Mouse (Mus musculus): ENCODE results near the gene Bnip2. TPM values are rescaled to one million over a fixed set of nuclear protein-coding genes. Genes with fewer than 3 reads are reported as not detected.

Gene Bnip2
- polyA plus RNA-seq, 1 experiment, result 19.0 TPM

GRCm38 (mm10) chr9:69992841-69993277 is 3.6 kb downstream of the Bnip2 start:
- H3K36me3 ChIP-seq (ENCODE audit: control insufficient read depth, insufficient read depth, low read length), result peaks cover 13% of the 10 kb centered on the region
- WGBS, result 21% methylated on average over 5 of the region's 5 CpGs
- peaks cover 3% of the 10 kb centered on the region for H3K4me1 ChIP-seq (ENCODE audit: control insufficient read depth, insufficient read depth, insufficient read length)
- H3K4me3 ChIP-seq (ENCODE audit: extremely low read depth, insufficient read depth, insufficient read length), result no peak overlapping the region
- no peaks in the 10 kb centered on the region for H3K27me3 ChIP-seq (ENCODE audit: control insufficient read depth, insufficient read depth, low read length)
- no peak overlapping the region for H3K27ac ChIP-seq (ENCODE audit: insufficient read depth, low read length)
- TF ChIP-seq POLR2A (IDR thresholded peaks at IDR 0.05; ENCODE audit: low read depth, low read length) (no peak), CTCF (IDR thresholded peaks at IDR 0.05; ENCODE audit: extremely low read depth, insufficient read depth, insufficient read length, insufficient replicate concordance) (no peak)
- DNase-seq (ENCODE audit: low read depth in 1 of 2, low spot score in 2 of 2), result no peak

- Histone ChIP-seq H3K27ac (ENCODE audit: insufficient read depth, low read length) (no peak overlapping the region), H3K27me3 (ENCODE audit: control insufficient read depth, insufficient read depth, low read length) (no peaks in the 10 kb centered on the region), H3K36me3 (ENCODE audit: control insufficient read depth, insufficient read depth, low read length) (peaks cover 16% of the 10 kb centered on the region), H3K4me1 (ENCODE audit: control insufficient read depth, insufficient read depth, insufficient read length) (peaks cover 3% of the 10 kb centered on the region), H3K4me3 (ENCODE audit: extremely low read depth, insufficient read depth, insufficient read length) (no peak overlapping the region)
- no peak for DNase-seq (ENCODE audit: low read depth in 1 of 2, low spot score in 2 of 2)
- WGBS, result 69% methylated on average over 1 of the region's 1 CpGs
- TF ChIP-seq CTCF (IDR thresholded peaks at IDR 0.05; ENCODE audit: extremely low read depth, insufficient read depth, insufficient read length, insufficient replicate concordance) (no peak), POLR2A (IDR thresholded peaks at IDR 0.05; ENCODE audit: low read depth, low read length) (no peak)
These were observed 4.2 kb downstream of the Bnip2 start for GRCm38 (mm10) chr9:69993479-69993878.

DNA sequence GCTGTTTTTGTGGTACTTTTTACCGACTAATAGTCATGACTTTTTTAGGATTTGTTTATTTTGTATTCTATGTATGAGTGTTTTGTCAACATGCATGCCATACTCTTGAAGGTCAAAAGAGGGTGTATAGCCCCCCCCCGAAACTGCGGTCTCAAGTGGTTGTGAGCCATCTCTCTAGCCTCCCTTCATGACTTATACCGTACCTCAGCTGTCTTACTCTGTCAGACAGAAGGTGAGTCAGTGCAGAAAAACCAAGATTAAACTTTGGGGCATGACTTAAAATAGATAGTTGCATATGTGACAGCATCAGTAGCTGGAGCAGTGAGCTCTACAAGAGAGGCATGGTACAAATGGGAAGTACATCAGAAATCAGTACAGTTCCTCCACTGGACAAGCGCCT is 5.3 kb downstream of the Bnip2 start:
- H3K27me3 ChIP-seq (ENCODE audit: control insufficient read depth, insufficient read depth, low read length), result no peaks in the 10 kb centered on the region
- H3K4me1 ChIP-seq (ENCODE audit: control insufficient read depth, insufficient read depth, insufficient read length), result peaks cover 3% of the 10 kb centered on the region; the same call in 1 of the 2 replicates
- H3K36me3 ChIP-seq (ENCODE audit: control insufficient read depth, insufficient read depth, low read length), result peaks cover 23% of the 10 kb centered on the region
- no peak overlapping the region for H3K27ac ChIP-seq (ENCODE audit: insufficient read depth, low read length)
- H3K4me3 ChIP-seq (ENCODE audit: extremely low read depth, insufficient read depth, insufficient read length), result no peak overlapping the region
- TF ChIP-seq CTCF (IDR thresholded peaks at IDR 0.05; ENCODE audit: extremely low read depth, insufficient read depth, insufficient read length, insufficient replicate concordance) (no peak), POLR2A (IDR thresholded peaks at IDR 0.05; ENCODE audit: low read depth, low read length) (no peak)
- WGBS, result 92% methylated on average over 5 of the region's 5 CpGs
- DNase-seq (ENCODE audit: low read depth in 1 of 2, low spot score in 2 of 2), result no peak

- Histone ChIP-seq H3K36me3 (ENCODE audit: control insufficient read depth, insufficient read depth, low read length) (peaks cover 47% of the 10 kb centered on the region), H3K27me3 (ENCODE audit: control insufficient read depth, insufficient read depth, low read length) (no peaks in the 10 kb centered on the region), H3K4me1 (ENCODE audit: control insufficient read depth, insufficient read depth, insufficient read length) (no peaks in the 10 kb centered on the region), H3K27ac (ENCODE audit: insufficient read depth, low read length) (no peak overlapping the region), H3K4me3 (ENCODE audit: extremely low read depth, insufficient read depth, insufficient read length) (no peak overlapping the region)
- DNase-seq (ENCODE audit: low read depth in 1 of 2, low spot score in 2 of 2), result no peak
- TF ChIP-seq CTCF (IDR thresholded peaks at IDR 0.05; ENCODE audit: extremely low read depth, insufficient read depth, insufficient read length, insufficient replicate concordance) (no peak), POLR2A (IDR thresholded peaks at IDR 0.05; ENCODE audit: low read depth, low read length) (no peak)
- whole genome bisulfite sequencing, result 100% methylated on average over 1 of the region's 1 CpGs
These were observed 10.1 kb downstream of the Bnip2 start for GRCm38 (mm10) chr9:69999318-69999717.

GRCm38 (mm10) chr9:70003516-70003915 is 14.2 kb downstream of the Bnip2 start:
- DNase-seq (ENCODE audit: low read depth in 1 of 2, low spot score in 2 of 2), result no peak
- Histone ChIP-seq H3K27me3 (ENCODE audit: control insufficient read depth, insufficient read depth, low read length) (no peaks in the 10 kb centered on the region), H3K27ac (ENCODE audit: insufficient read depth, low read length) (no peak overlapping the region), H3K36me3 (ENCODE audit: control insufficient read depth, insufficient read depth, low read length) (peaks cover 42% of the 10 kb centered on the region), H3K4me1 (ENCODE audit: control insufficient read depth, insufficient read depth, insufficient read length) (no peaks in the 10 kb centered on the region), H3K4me3 (ENCODE audit: extremely low read depth, insufficient read depth, insufficient read length) (no peak overlapping the region)
- WGBS, result 92% methylated on average over 10 of the region's 10 CpGs
- TF ChIP-seq POLR2A (IDR thresholded peaks at IDR 0.05; ENCODE audit: low read depth, low read length) (no peak), CTCF (IDR thresholded peaks at IDR 0.05; ENCODE audit: extremely low read depth, insufficient read depth, insufficient read length, insufficient replicate concordance) (no peak)

DNA sequence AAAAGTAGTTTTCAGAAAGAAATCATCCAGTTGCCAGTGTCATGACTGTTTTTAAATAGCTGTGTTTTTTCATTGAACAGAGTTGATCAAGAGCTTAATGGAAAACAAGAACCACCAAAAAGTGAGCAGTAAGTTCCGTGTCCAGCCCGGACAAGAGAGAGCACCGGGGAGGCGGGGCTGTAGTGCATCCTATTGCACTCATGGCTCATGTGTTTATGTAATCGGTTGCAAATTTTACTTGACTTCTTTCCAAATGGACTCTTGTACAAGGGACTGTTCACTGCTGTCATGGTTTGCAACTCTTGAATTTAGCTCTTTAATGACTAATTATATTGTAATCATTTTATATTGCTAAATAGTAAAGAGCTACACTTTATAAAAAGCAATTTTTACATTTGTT is 17.7 kb downstream of the Bnip2 start:
- no peak overlapping the region for H3K4me3 ChIP-seq (ENCODE audit: extremely low read depth, insufficient read depth, insufficient read length)
- no peaks in the 10 kb centered on the region for H3K27me3 ChIP-seq (ENCODE audit: control insufficient read depth, insufficient read depth, low read length)
- TF ChIP-seq CTCF (IDR thresholded peaks at IDR 0.05; ENCODE audit: extremely low read depth, insufficient read depth, insufficient read length, insufficient replicate concordance), result no peak
- no peak for TF ChIP-seq POLR2A (IDR thresholded peaks at IDR 0.05; ENCODE audit: low read depth, low read length)
- peaks cover 26% of the 10 kb centered on the region for H3K36me3 ChIP-seq (ENCODE audit: control insufficient read depth, insufficient read depth, low read length)
- no peaks in the 10 kb centered on the region for H3K4me1 ChIP-seq (ENCODE audit: control insufficient read depth, insufficient read depth, insufficient read length)
- no peak overlapping the region for H3K27ac ChIP-seq (ENCODE audit: insufficient read depth, low read length)
- DNase-seq (ENCODE audit: low read depth in 1 of 2, low spot score in 2 of 2), result no peak
- WGBS, result 92% methylated on average over 5 of the region's 5 CpGs

GRCm38 (mm10) chr9:70007506-70008248 is 18.4 kb downstream of the Bnip2 start:
- Histone ChIP-seq H3K27me3 (ENCODE audit: control insufficient read depth, insufficient read depth, low read length) (no peaks in the 10 kb centered on the region), H3K27ac (ENCODE audit: insufficient read depth, low read length) (no peak overlapping the region), H3K36me3 (ENCODE audit: control insufficient read depth, insufficient read depth, low read length) (peaks cover 22% of the 10 kb centered on the region), H3K4me1 (ENCODE audit: control insufficient read depth, insufficient read depth, insufficient read length) (no peaks in the 10 kb centered on the region), H3K4me3 (ENCODE audit: extremely low read depth, insufficient read depth, insufficient read length) (no peak overlapping the region)
- no peak for DNase-seq (ENCODE audit: low read depth in 1 of 2, low spot score in 2 of 2)
- 88% methylated on average over 14 of the region's 14 CpGs for WGBS
- TF ChIP-seq POLR2A (IDR thresholded peaks at IDR 0.05; ENCODE audit: low read depth, low read length) (no peak), CTCF (IDR thresholded peaks at IDR 0.05; ENCODE audit: extremely low read depth, insufficient read depth, insufficient read length, insufficient replicate concordance) (no peak)
